Mouse (Mus musculus) MEL (cell line): ENCODE results near the gene Nip7. TPM values are rescaled to one million over a fixed set of nuclear protein-coding genes. Genes with fewer than 3 reads are reported as not detected.
A peak's percentile ranks its signal among the peaks of the same experiment; 100 is the strongest.

ENCODE experiments used
- DNase-seq: peaks from one replicate; pipeline ENCODE4 v3.0.0; 2011; ENCODE audit warnings: low read depth, low spot score
- H3K27ac ChIP-seq: 2 replicates; pipeline ENCODE4 v1.5.1; 2012; ENCODE audit warnings: low read depth, mild to moderate bottlenecking, control low read depth, low read length, moderate library complexity; ENCODE audit not compliant: control insufficient read depth
- H3K27me3 ChIP-seq, 2 experiments: fragments of 150-350 bp in 1 of 2; sonication (generic) in 1 of 2; 2 replicates each; pipeline ENCODE4 v1.6.1; 2012; ENCODE audit warnings: low read length in 2 of 2, mild to moderate bottlenecking in 2 of 2, improper control_type of control experiment in 1 of 2, moderate library complexity in 1 of 2; ENCODE audit not compliant: insufficient read depth in 2 of 2, control insufficient read depth in 1 of 2
- H3K36me3 ChIP-seq, 2 experiments: 2 replicates each; pipeline ENCODE4 v1.6.1; 2012 to 2014; ENCODE audit warnings: low read length in 2 of 2, improper control_type of control experiment in 1 of 2, inconsistent platforms in 1 of 2, mild to moderate bottlenecking in 1 of 2; ENCODE audit not compliant: insufficient read depth in 2 of 2, control insufficient read depth in 1 of 2
- H3K4me1 ChIP-seq, 2 experiments: fragments of 150-350 bp in 1 of 2; sonication (generic) in 1 of 2; 2 replicates each; pipeline ENCODE4 v1.6.1; 2012; ENCODE audit warnings: low read length in 2 of 2, improper control_type of control experiment in 1 of 2, mild to moderate bottlenecking in 1 of 2; ENCODE audit not compliant: insufficient read depth in 2 of 2, control insufficient read depth in 1 of 2
- H3K4me3 ChIP-seq, 2 experiments: fragments of 150-350 bp in 1 of 2; sonication (generic) in 1 of 2; 2 replicates each; pipeline ENCODE4 v1.5.1; 2012; ENCODE audit warnings: low read depth in 2 of 2, low read length in 2 of 2, mild to moderate bottlenecking in 2 of 2, moderate library complexity in 2 of 2, control low read depth in 1 of 2, improper control_type of control experiment in 1 of 2; ENCODE audit not compliant: control insufficient read depth in 1 of 2, insufficient read depth in 1 of 2
- H3K79me2 ChIP-seq: 2 replicates; pipeline ENCODE4 v1.6.1; 2012; ENCODE audit warnings: mild to moderate bottlenecking, low read length, moderate library complexity; ENCODE audit not compliant: control insufficient read depth, poor library complexity, insufficient read depth
- H3K9ac ChIP-seq: 2 replicates; pipeline ENCODE4 v1.6.1; 2012; ENCODE audit warnings: low read depth, mild to moderate bottlenecking, control low read depth, low read length, moderate library complexity; ENCODE audit not compliant: control insufficient read depth, poor library complexity, severe bottlenecking
- H3K9me3 ChIP-seq: fragments of 150-350 bp; sonication (generic); replicated peaks from 2 replicates; pipeline ENCODE4 v1.6.1; 2012; ENCODE audit warnings: mild to moderate bottlenecking, low read length, improper control_type of control experiment, moderate library complexity; ENCODE audit not compliant: insufficient read depth
- BHLHE40 ChIP-seq: IDR thresholded peaks from 2 replicates; pipeline ENCODE4 v1.6.1; 2012; ENCODE audit warnings: low read depth, mild to moderate bottlenecking, inconsistent platforms, low read length, improper control_type of control experiment, borderline replicate concordance
- CHD2 ChIP-seq: IDR thresholded peaks from 2 replicates; pipeline ENCODE4 v1.6.1; 2011; ENCODE audit warnings: low read length, improper control_type of control experiment
- CTCF ChIP-seq, 3 experiments: IDR thresholded peaks in 2 of 3; conservative IDR thresholded peaks in 1 of 3; 2 replicates each; pipeline ENCODE4 v1.5.1; 2011 to 2012; ENCODE audit warnings: low read length in 3 of 3, low read depth in 2 of 3, mild to moderate bottlenecking in 2 of 3, improper control_type of control experiment in 1 of 3, inconsistent platforms in 1 of 3, mixed read lengths in 1 of 3, moderate library complexity in 1 of 3; ENCODE audit not compliant: control insufficient read depth in 1 of 3, insufficient read depth in 1 of 3, poor library complexity in 1 of 3, severe bottlenecking in 1 of 3
- ELF1 ChIP-seq: IDR thresholded peaks from 2 replicates; pipeline ENCODE4 v1.6.1; 2014; ENCODE audit warnings: low read depth, mild to moderate bottlenecking, inconsistent platforms, low read length, improper control_type of control experiment, moderate library complexity
- EP300 ChIP-seq, 2 experiments: IDR thresholded peaks; 2 replicates each; pipeline ENCODE4 v1.6.1; 2011; ENCODE audit warnings: improper control_type of control experiment in 2 of 2, low read length in 2 of 2, low read depth in 1 of 2, mild to moderate bottlenecking in 1 of 2
- ETS1 ChIP-seq: IDR thresholded peaks from 2 replicates; pipeline ENCODE4 v1.6.1; 2012; ENCODE audit warnings: low read depth, mild to moderate bottlenecking, inconsistent platforms, low read length, improper control_type of control experiment, moderate library complexity
- HCFC1 ChIP-seq: IDR thresholded peaks from 2 replicates; pipeline ENCODE4 v1.6.1; 2012; ENCODE audit warnings: low read depth, mild to moderate bottlenecking, inconsistent platforms, low read length, improper control_type of control experiment, moderate library complexity
- JUND ChIP-seq: IDR thresholded peaks from 2 replicates; pipeline ENCODE4 v1.6.1; 2011; ENCODE audit warnings: low read depth, mild to moderate bottlenecking, improper control_type of control experiment, low read length
- MAFK ChIP-seq: IDR thresholded peaks from 2 replicates; pipeline ENCODE4 v1.6.1; 2011; ENCODE audit warnings: low read depth, mild to moderate bottlenecking, low read length, improper control_type of control experiment, borderline replicate concordance
- MAX ChIP-seq: IDR thresholded peaks from 2 replicates; pipeline ENCODE4 v1.6.1; 2011; ENCODE audit warnings: low read length, improper control_type of control experiment
- MXI1 ChIP-seq: IDR thresholded peaks from 2 replicates; pipeline ENCODE4 v1.6.1; 2011; ENCODE audit warnings: mild to moderate bottlenecking, low read depth, low read length, improper control_type of control experiment
- MYC ChIP-seq: IDR thresholded peaks from 2 replicates; pipeline ENCODE4 v1.6.1; 2011; ENCODE audit warnings: low read depth, mild to moderate bottlenecking, low read length, improper control_type of control experiment, moderate library complexity
- NELFE ChIP-seq: IDR thresholded peaks from 2 replicates; pipeline ENCODE4 v1.6.1; 2011; ENCODE audit warnings: low read depth, low read length, improper control_type of control experiment
- NRF1 ChIP-seq: IDR thresholded peaks from 2 replicates; pipeline ENCODE4 v1.6.1; 2014; ENCODE audit warnings: low read depth, mild to moderate bottlenecking, inconsistent platforms, low read length, improper control_type of control experiment, moderate library complexity; ENCODE audit not compliant: poor library complexity, insufficient read depth, severe bottlenecking
- POLR2AphosphoS2 ChIP-seq: IDR thresholded peaks from 2 replicates; pipeline ENCODE4 v1.6.1; 2011; ENCODE audit warnings: low read length, improper control_type of control experiment
- POLR2AphosphoS5 ChIP-seq: IDR thresholded peaks from 2 replicates; pipeline ENCODE4 v1.6.1; 2012; ENCODE audit warnings: low read depth, borderline replicate concordance, mild to moderate bottlenecking, inconsistent platforms, low read length, moderate library complexity, mixed read lengths
- RAD21 ChIP-seq: IDR thresholded peaks from 2 replicates; pipeline ENCODE4 v1.6.1; 2011; ENCODE audit warnings: mild to moderate bottlenecking, low read depth, low read length, improper control_type of control experiment
- RCOR1 ChIP-seq: IDR thresholded peaks from 2 replicates; pipeline ENCODE4 v1.6.1; 2012; ENCODE audit warnings: low read depth, mild to moderate bottlenecking, inconsistent platforms, low read length, improper control_type of control experiment
- SMC3 ChIP-seq: IDR thresholded peaks from 2 replicates; pipeline ENCODE4 v1.6.1; 2011; ENCODE audit warnings: low read depth, low read length, improper control_type of control experiment
- TBP ChIP-seq: IDR thresholded peaks from 2 replicates; pipeline ENCODE4 v1.8.0; 2011; ENCODE audit warnings: low read depth, low read length, improper control_type of control experiment
- TCF12 ChIP-seq: IDR thresholded peaks from 2 replicates; pipeline ENCODE4 v1.6.1; 2014; ENCODE audit warnings: low read depth, mild to moderate bottlenecking, inconsistent platforms, low read length, improper control_type of control experiment, moderate library complexity
- USF1 ChIP-seq: IDR thresholded peaks from 2 replicates; pipeline ENCODE4 v1.6.1; 2014; ENCODE audit warnings: low read depth, mild to moderate bottlenecking, inconsistent platforms, low read length, improper control_type of control experiment, moderate library complexity
- ZC3H11A ChIP-seq: IDR thresholded peaks from 2 replicates; pipeline ENCODE4 v1.6.1; 2012; ENCODE audit warnings: low read depth, mild to moderate bottlenecking, inconsistent platforms, low read length, improper control_type of control experiment
- ZMIZ1 ChIP-seq: IDR thresholded peaks from 2 replicates; pipeline ENCODE4 v1.6.1; 2012; ENCODE audit warnings: low read depth, mild to moderate bottlenecking, inconsistent platforms, low read length, improper control_type of control experiment, moderate library complexity
- ZNF384 ChIP-seq: IDR thresholded peaks from 2 replicates; pipeline ENCODE4 v1.6.1; 2012; ENCODE audit warnings: low read depth, mild to moderate bottlenecking, inconsistent platforms, low read length, improper control_type of control experiment
- polyA plus RNA-seq, 2 experiments: library from polyadenylated mRNA; stranded (reverse) in 1 of 2; unstranded in 1 of 2; fragments of >175 nt in 1 of 2; fragments of >200 nt in 1 of 2; gene quantifications; 2 replicates each; pipeline versions ENCODE4 v1.2.1 to v1.2.4; 2012; ENCODE audit warnings: low replicate concordance in 2 of 2, low read depth in 1 of 2; ENCODE audit not compliant: insufficient read length in 2 of 2, insufficient read depth in 1 of 2, missing spikeins in 1 of 2
- total RNA-seq: library from RNA; depleted of rRNA; stranded (reverse); fragments of 300-350 nt; gene quantifications from 2 replicates; pipeline ENCODE4 v1.2.3, GENCODE M21; 2012

Nip7 gene
- total and polyA plus RNA-seq, 3 experiments, result 189 to 336 (median 278) TPM

- H3K9me3 ChIP-seq, result no peaks in the 10 kb centered on the region
- no peak for TF ChIP-seq CHD2
- no peak for TF ChIP-seq ETS1
- no peak for TF ChIP-seq ZNF384
- no peak for TF ChIP-seq NRF1
- TF ChIP-seq EP300 (IDR thresholded peaks at IDR 0.05; ENCODE audit: low read depth in 1 of 2, low read length in 2 of 2), result no peak
- TF ChIP-seq ELF1, result no peak
- no peak for TF ChIP-seq HCFC1
- TF ChIP-seq BHLHE40, result no peak
- TF ChIP-seq MAFK, result no peak
- no peak for TF ChIP-seq NELFE
- no peak for TF ChIP-seq POLR2AphosphoS2
- TF ChIP-seq MAX, result no peak
- no peak for TF ChIP-seq POLR2AphosphoS5
- no peak for TF ChIP-seq MYC
- TF ChIP-seq SMC3, result no peak
- TF ChIP-seq TCF12, result no peak
- TF ChIP-seq TBP, result no peak
- TF ChIP-seq ZMIZ1, result no peak
- no peak overlapping the region for H3K27ac ChIP-seq
- H3K4me3 ChIP-seq, result no peak overlapping the region
- peaks cover 0 to 17% of the 10 kb centered on the region in 2 experiments; a peak in 2 of 4 replicates for H3K36me3 ChIP-seq
- no peak overlapping the region for H3K9ac ChIP-seq
- H3K4me1 ChIP-seq, result peaks cover 0 to 14% of the 10 kb centered on the region in 2 experiments; a peak in 2 of 4 replicates
- no peaks in the 10 kb centered on the region for H3K79me2 ChIP-seq
- no peak for DNase-seq
- no peaks in the 10 kb centered on the region for H3K27me3 ChIP-seq
Observed at GRCm38 (mm10) chr8:107108978-107109720, 52.5 kb downstream of the Nip7 start.

- no peak overlapping the region for H3K9ac ChIP-seq
- H3K79me2 ChIP-seq, result no peaks in the 10 kb centered on the region
- H3K27me3 ChIP-seq, result no peaks in the 10 kb centered on the region
- H3K36me3 ChIP-seq, result peaks cover 0 to 18% of the 10 kb centered on the region in 2 experiments; a peak in 2 of 4 replicates
- H3K4me1 ChIP-seq, result peaks cover 0 to 14% of the 10 kb centered on the region in 2 experiments; a peak in 2 of 4 replicates
- H3K27ac ChIP-seq, result no peak overlapping the region
- TF ChIP-seq RAD21, result peak; percentile 21
- TF ChIP-seq NELFE, result no peak
- peak; percentile 49 for TF ChIP-seq MXI1
- peak; percentile 52 for TF ChIP-seq ZNF384
- TF ChIP-seq MYC, result peak; percentile 29; the same call in 1 of the 2 replicates
- TF ChIP-seq CTCF (IDR thresholded peaks at IDR 0.05 in 2 of 3, conservative IDR thresholded peaks at IDR 0.05 in 1 of 3; ENCODE audit: control insufficient read depth in 1 of 3, insufficient read depth in 1 of 3, low read depth in 2 of 3, low read length in 3 of 3, poor library complexity in 1 of 3, severe bottlenecking in 1 of 3), result peak; percentile 13 to 35 (median 15); a peak in 2 of 6 replicates
- TF ChIP-seq ELF1, result no peak
- 0 out of 2 replicates have a peak, but pooled peaks have one; percentile 4 for TF ChIP-seq USF1
- TF ChIP-seq RCOR1, result no peak
- 0 out of 2 replicates have a peak, but pooled peaks have one; percentile 12 for TF ChIP-seq ZC3H11A
- 0 out of 2 replicates have a peak, but pooled peaks have one; percentile 13 for TF ChIP-seq TBP
- TF ChIP-seq JUND, result no peak
- TF ChIP-seq SMC3, result peak; percentile 37
- TF ChIP-seq CHD2, result no peak
- H3K4me3 ChIP-seq, result no peak overlapping the region
- DNase-seq, result peak; percentile 55
- H3K9me3 ChIP-seq, result no peaks in the 10 kb centered on the region
Observed at GRCm38 (mm10) chr8:107109816-107110435, 53.2 kb downstream of the Nip7 start.
